Mouse (Mus musculus): ENCODE results near the gene Gm20479. TPM values are rescaled to one million over a fixed set of nuclear protein-coding genes. Genes with fewer than 3 reads are reported as not detected.

Gene Gm20479
- total RNA-seq (2021) = not detected
- long read RNA-seq, experiment 1 = 0 reads
- long read RNA-seq, experiment 2 = 0 reads

DNA sequence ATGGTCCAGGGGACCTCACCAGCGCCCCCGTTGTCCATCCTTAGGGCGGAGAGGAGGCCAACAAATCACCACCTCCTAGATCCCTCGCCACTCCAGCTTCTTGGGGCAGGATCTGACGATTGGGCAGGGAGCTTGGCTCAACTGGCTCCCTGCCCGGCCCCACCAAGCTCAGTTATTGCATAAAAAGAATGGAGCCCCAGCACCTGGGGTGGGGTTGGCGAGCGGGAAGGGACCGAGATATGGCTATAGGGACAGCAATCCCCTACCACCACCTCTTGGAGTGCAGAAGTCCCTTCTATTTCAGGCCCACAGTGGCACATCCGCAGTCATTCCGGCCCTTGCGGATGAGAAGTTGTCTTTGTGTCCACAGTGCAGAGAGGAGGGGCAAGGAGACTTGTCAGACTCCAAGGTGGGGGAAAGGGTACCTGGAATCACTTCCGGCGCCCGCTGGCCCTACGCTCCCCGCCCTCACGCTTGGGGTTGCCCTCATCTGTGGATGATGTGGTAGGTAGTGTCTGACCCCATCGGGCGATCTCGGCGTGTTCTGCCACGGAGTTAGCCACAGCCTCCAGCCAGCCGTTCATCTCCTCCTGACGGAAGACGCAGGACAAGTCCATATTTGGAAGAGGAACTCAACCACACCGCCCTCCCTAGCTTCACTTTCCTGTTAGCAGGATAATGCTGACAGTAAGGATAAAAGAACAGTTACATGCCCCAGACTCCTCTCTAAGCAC lies at the start of gene Gm20479:
Gm20479 (minus strand) TSS at position 559 of the 734 bp plus-strand sequence.
- DNase-seq (ENCODE audit: low spot score in 2 of 2) = no peak
- Histone ChIP-seq H3K27ac (peak within 1 kb of the TSS; percentile 62), H3K4me3 (peak within 1 kb of the TSS; percentile 67)
- no peak for TF ChIP-seq CTCF (conservative IDR thresholded peaks at IDR 0.05)

DNA sequence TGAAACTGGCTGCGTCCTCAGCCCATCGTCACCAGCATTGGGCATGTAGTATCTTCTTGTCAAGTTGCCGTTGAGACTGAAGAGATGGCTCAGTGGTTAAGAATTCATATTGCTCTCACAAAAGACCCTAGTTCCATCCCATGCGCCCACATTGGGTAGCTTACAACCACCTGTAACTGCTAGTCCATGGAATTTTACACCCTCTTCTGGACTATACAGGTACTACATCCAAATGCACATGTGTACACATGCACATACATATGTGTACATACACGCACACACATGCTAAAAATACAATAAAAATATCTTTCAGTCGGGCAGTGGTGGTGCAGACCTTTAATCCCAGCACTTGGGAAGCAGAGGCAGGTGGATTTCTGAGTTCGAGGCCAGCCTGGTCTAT lies 49.3 kb upstream of the Gm20479 start:
- peak; percentile 62 for TF ChIP-seq CTCF (conservative IDR thresholded peaks at IDR 0.05)
- H3K27ac ChIP-seq = no peak overlapping the region
- DNase-seq (ENCODE audit: low spot score in 2 of 2) = no peak
- no peak overlapping the region for H3K4me3 ChIP-seq

DNA sequence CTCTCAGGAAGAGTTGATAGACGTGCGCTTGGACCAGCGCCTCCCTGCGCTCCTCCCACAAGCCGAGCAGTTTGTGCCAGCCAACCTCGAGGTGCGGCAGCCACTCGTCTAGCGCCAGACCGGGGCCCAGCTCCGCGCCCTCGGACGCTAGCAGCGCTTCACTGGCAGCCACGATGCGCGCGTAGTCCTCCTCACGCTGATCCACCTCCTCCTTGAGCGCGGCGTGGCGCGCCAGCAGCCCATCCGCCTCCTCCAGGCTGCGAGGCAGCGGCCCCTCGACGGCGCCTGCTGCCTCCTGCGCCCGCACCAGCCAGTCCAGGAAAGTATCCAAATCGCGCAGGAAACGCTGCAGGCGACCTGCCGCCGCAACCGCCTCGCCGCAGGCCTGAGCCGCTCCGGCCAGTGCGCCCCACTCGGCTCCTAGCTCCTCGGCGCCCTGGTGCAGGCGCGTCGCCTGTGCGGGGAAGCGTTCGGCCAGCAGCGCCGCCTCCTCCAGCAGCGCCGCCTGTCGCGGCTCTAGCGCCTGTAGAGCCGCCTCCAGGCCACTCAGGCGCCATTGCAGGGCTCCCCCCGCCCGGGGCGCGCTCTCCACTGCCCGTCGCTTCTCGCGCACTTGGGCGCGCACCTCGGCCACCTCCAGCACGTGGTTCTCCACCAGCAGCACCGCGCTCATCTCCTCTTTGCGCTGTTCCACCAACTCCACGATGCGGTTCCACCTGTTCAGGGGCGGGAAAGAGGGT lies 47.2 kb upstream of the Gm20479 start:
- Histone ChIP-seq H3K27ac (peak overlapping the region; percentile 25; the same call in 1 of the 2 replicates), H3K4me3 (no peak overlapping the region)
- no peak for DNase-seq (ENCODE audit: low spot score in 2 of 2)
- TF ChIP-seq CTCF (conservative IDR thresholded peaks at IDR 0.05) = 0 out of 2 replicates have a peak, but pooled peaks have one; percentile 3

DNA sequence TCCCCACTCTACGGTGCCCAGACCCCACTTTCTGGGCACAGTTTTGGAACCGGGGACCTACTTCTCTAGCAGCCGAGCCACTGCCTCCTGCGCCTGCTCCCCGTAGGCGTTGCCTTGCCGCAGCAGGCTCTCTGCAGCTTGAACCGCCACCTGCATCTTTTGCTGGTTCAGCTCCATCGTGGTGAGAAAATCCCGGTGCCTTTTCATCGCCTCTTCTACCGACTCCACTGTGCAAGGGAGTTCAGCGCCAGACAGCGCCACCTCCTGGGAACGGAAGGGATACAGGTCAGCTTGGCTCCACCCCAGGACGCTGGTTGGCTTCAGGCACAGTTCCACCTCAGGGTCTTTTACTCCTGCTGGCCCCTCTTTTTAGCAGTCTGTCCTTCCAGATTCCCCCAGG lies 45.5 kb upstream of the Gm20479 start:
- peak; percentile 75 to 77 for DNase-seq (ENCODE audit: low spot score in 2 of 2)
- peak; percentile 86 for TF ChIP-seq CTCF (conservative IDR thresholded peaks at IDR 0.05)

DNA sequence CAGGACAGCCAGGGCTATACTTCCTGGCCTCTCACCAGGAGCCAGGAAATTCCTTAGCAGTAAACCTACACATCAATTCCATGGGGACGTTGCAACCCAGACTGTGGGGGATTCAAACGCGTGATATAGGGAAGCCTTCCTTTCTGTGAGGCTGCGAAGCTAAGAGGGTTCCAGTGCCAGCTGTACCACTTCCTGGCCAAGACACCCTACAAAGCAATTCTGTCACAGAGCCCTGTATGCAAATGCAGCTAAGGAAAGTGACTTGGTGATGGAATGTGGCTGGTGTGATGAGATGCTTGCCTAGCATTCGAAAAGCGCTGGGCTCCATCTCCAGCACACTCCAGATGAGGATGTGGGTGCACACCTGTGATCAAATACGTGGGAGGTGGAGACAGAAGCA lies 43.3 kb upstream of the Gm20479 start:
- TF ChIP-seq CTCF (conservative IDR thresholded peaks at IDR 0.05) = no peak
- no peak for DNase-seq (ENCODE audit: low spot score in 2 of 2)
- H3K27ac ChIP-seq = no peak overlapping the region
- no peak overlapping the region for H3K4me3 ChIP-seq

More for the DNA sequence above, 45.5 kb upstream of the Gm20479 start:
- no peak overlapping the region for H3K4me3 ChIP-seq
- peak overlapping the region; percentile 61 for H3K27ac ChIP-seq

DNA sequence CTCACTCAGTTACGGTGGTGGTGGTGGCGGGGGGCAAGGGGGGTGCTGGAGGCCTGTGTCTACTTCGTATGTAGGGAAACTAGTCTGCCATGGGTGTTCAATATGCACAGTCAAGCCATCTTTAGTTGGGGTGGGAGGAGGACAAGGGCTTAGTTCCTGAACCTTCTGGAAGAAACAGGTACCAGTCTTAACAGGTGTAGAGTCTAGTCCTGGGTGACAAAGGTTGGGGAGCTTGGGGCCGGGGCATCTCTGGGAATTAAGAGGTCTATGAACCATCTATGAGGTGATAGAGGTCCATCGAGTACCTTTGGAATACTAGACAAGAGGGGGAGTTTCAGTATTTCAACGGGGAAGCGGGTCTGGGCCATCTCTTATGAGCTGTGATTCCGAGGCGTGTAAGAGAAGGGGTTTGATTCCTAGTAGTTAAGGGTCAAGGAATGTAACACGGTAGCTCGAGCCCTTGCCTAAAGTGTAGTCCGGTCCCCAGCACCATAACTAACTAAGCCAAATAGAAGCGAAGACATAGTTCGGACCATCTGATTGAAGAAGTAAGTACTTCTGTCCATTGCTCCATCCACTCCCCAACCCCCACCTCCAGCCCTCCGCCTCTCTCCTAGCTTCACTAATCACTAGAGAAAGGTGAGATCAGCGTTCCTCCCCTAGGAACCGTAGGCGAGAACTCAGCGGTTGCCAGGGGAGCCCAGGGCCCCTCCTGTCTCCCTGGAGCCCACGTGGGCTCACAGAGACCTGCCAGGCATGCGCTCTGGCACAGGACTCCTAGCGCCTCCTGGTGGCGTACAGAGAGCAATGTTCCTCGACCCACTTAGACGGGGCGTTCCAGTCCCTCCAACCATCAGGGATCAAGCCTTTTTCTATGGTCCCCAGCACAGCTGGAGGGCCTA lies 40.1 kb upstream of the Gm20479 start:
- Histone ChIP-seq H3K27ac (peak overlapping the region; percentile 94), H3K4me3 (peak overlapping the region; percentile 59)
- peak; percentile 86 for TF ChIP-seq CTCF (conservative IDR thresholded peaks at IDR 0.05)
- peak; percentile 65 to 77 for DNase-seq (ENCODE audit: low spot score in 2 of 2)

DNA sequence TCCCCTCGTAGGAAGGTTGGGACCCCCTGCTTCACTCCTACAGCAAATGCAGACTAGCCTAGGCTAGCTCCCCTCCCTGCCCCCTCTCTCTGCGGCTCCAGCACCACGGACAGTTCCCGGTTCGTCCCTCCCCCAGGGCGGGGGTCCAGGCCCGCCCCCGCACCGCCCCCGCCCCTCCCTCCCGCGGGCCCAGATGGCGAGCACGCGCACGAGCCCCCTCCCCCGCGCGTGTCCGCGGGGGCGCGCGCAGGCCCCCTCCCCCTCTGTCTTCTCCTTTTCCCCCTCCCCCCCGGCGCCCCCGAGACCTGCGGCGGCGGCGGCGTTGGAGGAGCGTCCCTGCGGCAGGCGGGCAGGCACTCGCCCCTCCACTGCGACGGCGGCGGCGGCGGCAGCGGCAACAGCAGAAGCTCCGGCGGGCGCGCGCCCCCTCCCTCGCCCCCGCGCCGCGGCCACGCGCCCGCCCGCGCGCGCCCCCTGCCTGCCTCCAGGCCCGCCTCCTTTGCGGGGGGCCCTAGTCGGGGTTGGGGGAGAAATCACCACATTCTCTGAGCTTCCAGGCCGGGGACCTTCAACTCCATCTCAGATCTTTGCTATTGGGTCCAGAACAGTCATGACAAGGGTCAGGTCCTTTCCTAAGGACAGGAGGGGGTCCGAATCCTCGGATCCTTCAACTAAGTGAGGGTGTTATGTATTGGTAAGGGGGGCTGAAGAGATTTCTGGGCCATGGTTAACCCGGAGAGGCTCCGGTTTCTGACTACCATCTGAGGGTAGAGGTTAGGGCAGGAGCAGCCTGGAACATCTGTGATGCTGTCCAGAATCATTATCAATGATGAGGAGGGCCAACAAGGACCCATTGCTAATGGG lies 39.2 kb upstream of the Gm20479 start:
- peak in 1 of 2 experiments; percentile 50 for DNase-seq (ENCODE audit: low spot score in 2 of 2)
- TF ChIP-seq CTCF (conservative IDR thresholded peaks at IDR 0.05) = 0 out of 2 replicates have a peak, but pooled peaks have one; percentile 18
- H3K27ac ChIP-seq = peak overlapping the region; percentile 94

DNA sequence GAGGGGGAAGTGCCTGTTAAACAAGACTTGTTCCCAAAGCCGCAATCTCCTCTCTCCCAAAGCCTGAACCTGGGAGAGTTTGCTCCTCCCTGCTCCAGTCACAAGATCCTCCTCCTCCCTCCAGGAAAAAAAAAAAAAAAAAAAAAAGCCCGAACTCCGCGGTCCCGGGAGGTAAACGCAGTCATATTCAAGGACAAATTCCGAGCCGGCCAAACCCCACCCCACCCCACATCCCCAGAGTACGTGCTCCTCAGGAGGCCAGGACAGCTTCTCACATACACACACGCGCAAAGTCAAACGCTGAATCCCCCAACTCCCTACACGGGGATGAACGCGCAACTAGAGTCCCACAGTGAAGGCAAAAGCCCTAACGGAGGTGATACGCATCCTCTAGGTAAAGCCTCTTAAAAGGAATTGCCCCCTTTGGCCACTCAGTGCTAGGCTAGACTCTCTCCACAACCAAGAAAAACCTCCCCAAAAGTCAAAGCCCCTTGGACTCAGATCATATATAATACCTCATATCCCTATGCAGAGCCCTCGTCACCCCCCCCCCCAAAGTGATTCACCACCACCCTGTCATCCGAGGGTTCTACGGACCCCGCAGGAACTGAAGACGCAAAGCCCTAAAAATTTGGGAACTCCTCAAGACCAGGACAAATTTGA lies 38.4 kb upstream of the Gm20479 start:
- DNase-seq (ENCODE audit: low spot score in 2 of 2) = no peak

More for the DNA sequence above, 39.2 kb upstream of the Gm20479 start:
- peak overlapping the region; percentile 59 for H3K4me3 ChIP-seq

DNA sequence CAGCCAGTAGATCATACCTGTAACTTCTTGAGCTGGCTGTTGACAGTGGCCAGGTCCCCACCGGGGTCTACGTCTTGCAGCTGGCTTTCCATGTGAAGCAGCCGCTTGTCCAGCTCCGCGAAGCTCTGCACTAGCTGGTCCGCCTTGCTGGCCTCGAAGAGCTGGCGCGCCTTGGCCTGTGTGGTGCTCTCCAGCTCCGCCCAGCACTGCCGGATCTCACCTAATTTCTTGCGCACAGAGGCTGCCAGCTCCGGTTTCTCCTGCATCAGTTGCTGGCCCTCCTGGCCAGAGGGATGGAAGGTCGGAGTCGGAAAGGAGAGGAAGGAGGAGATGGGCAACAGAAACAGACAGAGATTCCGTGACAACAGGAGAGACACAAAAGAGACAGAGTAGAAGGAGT lies 34.2 kb upstream of the Gm20479 start:
- DNase-seq (ENCODE audit: low spot score in 2 of 2) = no peak
- no peak for TF ChIP-seq CTCF (conservative IDR thresholded peaks at IDR 0.05)
- no peak overlapping the region for H3K4me3 ChIP-seq
- H3K27ac ChIP-seq = no peak overlapping the region

More for the DNA sequence above, 38.4 kb upstream of the Gm20479 start:
- peak overlapping the region; percentile 94 for H3K27ac ChIP-seq
- no peak for TF ChIP-seq CTCF (conservative IDR thresholded peaks at IDR 0.05)
- H3K4me3 ChIP-seq = peak overlapping the region; percentile 59

DNA sequence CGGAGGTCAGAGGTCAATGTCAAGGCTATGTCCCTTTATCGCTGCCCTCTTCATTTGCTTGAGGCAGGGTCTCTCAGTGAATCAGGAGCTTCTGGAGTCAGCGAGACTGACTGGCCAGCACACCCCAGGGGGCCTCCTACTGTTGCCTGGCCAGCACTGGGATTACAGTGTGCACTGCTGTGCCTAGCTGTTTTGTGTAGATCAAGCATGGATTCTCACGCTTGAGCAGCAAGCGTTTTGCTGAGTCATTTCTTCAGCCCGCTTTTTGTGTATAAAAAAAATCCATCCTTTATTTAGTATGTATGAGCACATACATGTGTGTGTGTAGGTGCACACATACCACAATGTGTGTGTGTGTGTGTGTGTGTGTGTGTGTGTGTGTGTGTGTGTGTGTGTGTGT lies 32.0 kb upstream of the Gm20479 start:
- no peak for DNase-seq (ENCODE audit: low spot score in 2 of 2)
- no peak overlapping the region for H3K27ac ChIP-seq
- no peak overlapping the region for H3K4me3 ChIP-seq
- TF ChIP-seq CTCF (conservative IDR thresholded peaks at IDR 0.05) = no peak

DNA sequence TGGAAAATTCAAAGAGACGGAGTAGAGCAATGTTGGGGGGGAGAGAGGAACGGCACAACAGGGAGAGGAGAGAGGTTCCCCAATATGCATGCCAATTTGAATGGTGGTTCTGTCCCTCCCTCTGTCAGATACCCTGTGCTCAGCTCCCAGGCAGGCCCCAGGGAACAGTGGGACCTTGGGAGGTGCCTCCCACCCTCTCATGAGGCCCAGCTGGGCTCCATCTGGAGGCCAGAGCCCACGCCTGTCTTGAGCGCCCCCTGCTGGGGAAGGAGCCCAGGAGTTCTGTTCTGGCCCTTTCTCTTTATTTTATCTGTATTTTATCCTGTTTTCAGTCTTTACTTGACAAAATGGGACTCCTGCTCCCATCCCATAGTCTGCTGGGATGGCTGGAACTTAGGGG lies 27.5 kb upstream of the Gm20479 start:
- peak; percentile 75 to 79 for DNase-seq (ENCODE audit: low spot score in 2 of 2)
- peak overlapping the region; percentile 37 for H3K27ac ChIP-seq
- no peak overlapping the region for H3K4me3 ChIP-seq
- peak; percentile 91 for TF ChIP-seq CTCF (conservative IDR thresholded peaks at IDR 0.05)
